Mouse (Mus musculus) erythroblast, embryonic 14.5 days (primary cell): ENCODE data around the gene Ppp4r1.

Source experiments
- GATA1 ChIP-seq: IDR thresholded peaks from 2 replicates; pipeline ENCODE4 v1.6.1; 2012; ENCODE audit warnings: low read length, inconsistent platforms, mixed read lengths
- TAL1 ChIP-seq: IDR thresholded peaks from 3 replicates; pipeline ENCODE4 v1.6.1; 2012; ENCODE audit warnings: low read length, inconsistent platforms, mixed read lengths

DNA sequence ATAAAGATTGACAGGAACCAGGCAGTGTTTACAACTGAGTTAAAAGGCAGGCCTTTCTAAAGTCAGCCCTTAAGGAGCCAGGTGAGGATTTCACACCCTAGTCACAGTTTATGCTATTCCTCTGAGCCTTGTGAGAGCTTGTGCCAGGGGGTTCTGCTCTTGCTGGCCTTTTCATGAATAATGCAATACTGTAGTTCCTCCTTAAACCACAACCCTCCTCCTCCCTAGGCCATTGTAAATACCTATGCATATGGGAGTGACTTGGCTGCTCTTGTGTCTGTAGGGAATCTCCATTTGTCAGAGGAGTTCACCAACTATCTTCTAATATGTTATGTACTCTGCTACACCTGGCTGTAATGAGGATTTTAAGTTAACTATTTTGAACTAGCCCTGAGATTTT lies 3.3 kb downstream of the Ppp4r1 start:
- TF ChIP-seq TAL1 (no peak), GATA1 (no peak)
